Mouse (Mus musculus) cortical plate, adult 2 months (tissue): ENCODE results near the gene Cdc42bpa.

Experiments
- CTCF ChIP-seq: fragments of 200-500 bp; IDR thresholded peaks from 2 replicates; pipeline ENCODE4 v1.5.1; 2011; ENCODE audit warnings: mild to moderate bottlenecking, control low read depth, low read length; ENCODE audit not compliant: insufficient read depth; ENCODE audit errors: extremely low read depth
- POLR2A ChIP-seq: fragments of 200-500 bp; IDR thresholded peaks from 2 replicates; pipeline ENCODE4 v1.6.1; 2011; ENCODE audit warnings: mild to moderate bottlenecking, low read length, control low read depth; ENCODE audit not compliant: insufficient read depth; ENCODE audit errors: extremely low read depth

GRCm38 (mm10) chr1:180160545-180160944 is 200.3 kb downstream of the Cdc42bpa start:
- TF ChIP-seq POLR2A: no peak
- no peak for TF ChIP-seq CTCF
